Mouse (Mus musculus) frontal cortex, adult 2 months (tissue): ENCODE measurements at regions not wholly inside any gene's neighbourhood (a gene's known extent, or its start where the extent isn't known, plus 50 kb on each side); places are given as distances from the start of the nearest gene placed in this dataset.

Experiments
- DNase-seq, 2 experiments: peaks; one replicate each; pipeline ENCODE4 v3.0.0; 2022; ENCODE audit warnings: low spot score in 1 of 2; ENCODE audit errors: extremely low spot score in 1 of 2

- DNase-seq, result no peak
Observed at GRCm38 (mm10) chr3:16819218-16820122, 813.2 kb upstream of the Gm5150 start.

DNA sequence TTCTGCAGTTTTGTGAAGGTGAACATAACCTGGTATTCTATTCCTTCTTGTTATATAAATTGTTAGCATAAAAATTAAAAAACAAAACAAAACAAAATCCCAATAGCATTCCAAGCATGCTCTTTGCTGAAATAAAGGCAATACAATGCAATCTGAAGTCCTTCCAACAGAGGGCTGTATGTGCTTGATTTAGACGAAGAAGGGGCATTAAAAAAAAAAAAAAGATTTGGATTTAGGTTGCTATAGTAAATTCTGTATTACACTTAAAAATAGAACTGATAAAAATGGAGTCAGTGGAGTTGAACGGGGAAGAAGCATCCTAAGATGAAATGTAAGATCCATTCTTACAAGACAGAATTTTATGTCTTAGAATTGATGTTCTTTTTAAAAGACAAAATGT lies 810.6 kb upstream of the Gm5150 start:
- DNase-seq, result peak; percentile 19 to 77

DNA sequence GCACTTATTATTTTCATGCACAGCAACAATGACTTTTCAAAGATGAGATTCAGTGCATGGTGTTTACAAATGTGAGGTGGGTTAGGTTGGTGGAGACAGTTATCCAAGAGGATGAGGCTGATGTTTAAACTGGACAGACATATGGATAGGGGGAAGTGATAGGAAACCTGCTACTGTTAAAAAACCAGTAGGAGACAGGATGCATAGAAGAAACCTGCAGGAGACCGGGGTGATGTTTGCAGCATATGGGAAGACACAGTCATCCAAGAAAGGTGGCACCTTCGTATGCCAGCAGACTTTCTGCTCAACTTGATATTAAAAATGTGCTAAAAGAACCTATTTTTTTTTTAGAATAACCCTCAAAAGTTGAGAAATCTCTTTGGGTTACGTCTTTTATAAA lies 809.9 kb upstream of the Gm5150 start:
- DNase-seq, result peak; percentile 24 to 45

DNA sequence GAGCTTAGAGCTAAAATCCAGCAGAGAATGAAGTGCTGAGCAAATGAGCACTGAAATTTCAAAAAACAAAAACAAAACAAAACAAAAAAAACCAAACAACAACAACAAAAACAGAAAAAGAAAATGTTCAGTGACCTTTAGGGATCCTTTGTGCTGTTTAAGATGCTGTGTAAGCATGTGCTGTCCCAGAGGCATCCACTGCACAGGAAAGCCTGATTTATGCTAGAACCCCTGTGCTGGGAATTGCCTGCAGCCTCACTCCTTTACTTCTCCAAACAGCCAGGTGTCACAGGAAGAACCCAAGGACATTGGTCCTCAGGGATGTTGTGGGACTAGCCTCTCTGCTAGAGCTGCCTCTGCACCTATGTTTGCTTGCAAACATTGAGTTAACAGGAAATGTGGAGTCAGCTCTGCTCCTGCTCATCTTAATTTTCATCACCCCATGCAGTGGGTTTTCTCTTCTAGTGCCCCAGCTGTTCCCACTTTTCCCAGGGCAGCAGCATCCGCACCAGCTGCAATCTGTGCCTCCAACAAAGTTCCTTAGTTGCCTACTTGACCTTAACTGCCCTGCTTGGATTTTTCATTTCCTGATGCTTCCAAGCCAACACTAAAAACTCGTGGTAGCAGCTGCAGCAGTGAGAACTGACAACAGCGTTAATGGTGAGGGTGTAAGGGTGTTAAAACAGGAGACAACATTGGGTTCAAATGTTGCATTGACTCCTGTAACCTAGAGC lies 804.8 kb upstream of the Gm5150 start:
- no peak for DNase-seq

DNA sequence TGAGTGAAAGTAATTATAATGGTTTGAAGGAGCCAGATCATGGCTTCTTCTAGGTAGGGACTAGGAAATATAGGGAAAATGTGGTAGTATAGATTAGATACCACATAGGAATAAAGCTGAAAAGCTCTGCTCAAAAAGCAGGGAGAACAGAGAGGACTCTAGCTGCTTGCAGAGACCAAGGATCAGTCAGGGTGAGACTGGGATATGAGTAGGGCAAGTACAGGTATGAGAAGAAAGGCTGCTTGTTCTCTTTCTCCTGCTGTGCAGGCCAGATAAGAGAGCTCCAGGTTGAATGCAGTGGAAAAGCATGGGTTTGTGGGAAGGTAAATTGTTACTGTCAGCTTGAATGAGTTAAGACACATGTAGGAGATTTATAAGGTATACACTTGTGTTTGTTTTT lies 797.4 kb upstream of the Gm5150 start:
- no peak for DNase-seq
